Mouse (Mus musculus) gastrocnemius, postnatal 10 days (tissue): ENCODE results near the gene Olfr902. TPM values are rescaled to one million over a fixed set of nuclear protein-coding genes. Genes with fewer than 3 reads are reported as not detected.
"Not testable (repeated sequence)": the region's sequence is repeated elsewhere in the genome, so short reads cannot be mapped to it uniquely, and the experiment has no call there.

ENCODE experiments used
- DNase-seq: peaks from one replicate; pipeline ENCODE4 v3.0.0; 2021; ENCODE audit warnings: mixed read lengths
- long read RNA-seq, 2 experiments: library from polyadenylated mRNA; stranded (forward); transcript quantifications; one replicate each; pipeline ENCODE4 v2.0.0; 2021
- total RNA-seq, 2 experiments: library from RNA; stranded (reverse); gene quantifications; 2 replicates each; pipeline ENCODE4 v1.2.3; 2021

Gene Olfr902
- total RNA-seq: not detected
- long read RNA-seq, experiment 1: 0 reads
- long read RNA-seq, experiment 2: 0 reads

DNA sequence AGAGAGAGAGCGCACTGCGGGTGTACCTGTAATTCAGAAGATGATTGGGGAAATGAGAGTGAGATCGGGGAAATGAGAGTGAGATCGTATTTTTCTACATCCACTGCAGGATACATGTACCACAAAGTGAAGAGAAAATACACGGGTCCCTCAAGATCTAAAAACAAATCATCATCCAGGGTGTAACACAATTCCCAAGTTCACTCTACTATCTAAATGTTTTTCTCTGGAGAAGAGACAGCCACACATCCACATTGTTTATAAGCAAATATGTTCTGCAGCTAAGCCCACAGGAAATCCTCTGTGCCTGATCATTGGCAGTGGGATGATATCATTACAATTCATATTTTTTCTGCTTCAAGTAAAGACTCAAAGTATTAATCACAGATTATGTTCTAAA, at the start of gene Olfr902:
Gene Olfr902, plus strand, starts transcription at position 301 of the 400 bp plus-strand sequence.
- no peak for DNase-seq

DNA sequence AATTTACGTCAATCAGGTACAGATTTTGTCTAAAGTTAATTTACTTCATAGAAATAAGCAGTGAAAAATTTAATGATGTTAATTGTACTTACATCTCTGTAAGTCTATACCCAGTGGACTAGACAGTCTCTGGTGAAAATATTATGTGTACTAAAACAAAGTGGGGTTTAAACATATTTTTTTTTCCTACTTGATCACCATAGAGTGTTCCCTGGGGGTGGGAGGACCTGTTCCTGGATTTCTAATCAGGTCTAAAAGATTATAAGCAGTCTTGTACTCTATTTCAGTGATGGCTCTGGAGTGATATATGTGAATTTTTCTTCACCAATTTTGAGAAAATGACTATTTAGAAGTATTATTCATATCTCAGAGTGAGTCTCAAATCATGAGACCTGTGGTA, 46.1 kb upstream of the Olfr902 start, which contains the start of gene Olfr147:
Gene Olfr147, plus strand, starts transcription at position 301 of the 400 bp plus-strand sequence.
- DNase-seq: no peak

DNA sequence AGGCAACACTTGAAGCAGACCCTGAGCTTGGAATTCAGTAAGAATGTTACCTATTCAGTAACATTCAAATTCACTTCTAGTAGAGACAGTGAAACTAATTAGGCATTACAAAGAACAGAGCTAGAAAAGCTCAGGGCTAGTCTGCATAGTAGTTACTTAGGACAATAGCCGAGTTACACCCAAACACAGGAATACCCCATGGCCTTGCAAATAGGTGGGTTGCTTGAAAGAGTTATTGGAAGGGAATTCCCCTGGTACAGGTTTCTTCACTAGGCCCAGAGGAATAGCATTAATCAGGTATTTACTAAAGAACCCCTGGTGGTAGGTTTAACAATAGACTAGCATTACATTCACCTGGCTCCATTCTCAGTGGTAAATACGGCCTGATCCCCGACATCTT, 40.0 kb upstream of the Olfr902 start:
- not testable (repeated sequence) for DNase-seq

DNA sequence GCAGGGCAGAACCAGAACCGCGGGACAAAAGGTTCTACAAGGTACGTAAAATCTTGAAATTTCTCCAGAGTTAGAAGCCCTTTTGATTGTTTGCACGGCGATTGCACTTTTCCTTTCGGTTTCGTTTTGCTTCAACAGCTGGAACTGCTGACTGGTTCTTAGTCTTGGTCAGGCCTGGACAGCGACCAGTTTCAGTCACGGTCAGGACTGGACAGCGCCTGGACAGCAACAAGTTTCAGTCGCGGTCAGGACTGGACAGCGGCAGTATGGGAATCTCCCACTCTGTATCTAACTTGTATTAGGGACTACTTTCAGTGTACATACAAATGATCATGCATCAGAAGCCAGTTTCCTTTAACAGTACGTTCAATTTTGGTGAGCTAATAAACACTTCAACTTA, 34.0 kb upstream of the Olfr902 start:
- DNase-seq: not testable (repeated sequence)

DNA sequence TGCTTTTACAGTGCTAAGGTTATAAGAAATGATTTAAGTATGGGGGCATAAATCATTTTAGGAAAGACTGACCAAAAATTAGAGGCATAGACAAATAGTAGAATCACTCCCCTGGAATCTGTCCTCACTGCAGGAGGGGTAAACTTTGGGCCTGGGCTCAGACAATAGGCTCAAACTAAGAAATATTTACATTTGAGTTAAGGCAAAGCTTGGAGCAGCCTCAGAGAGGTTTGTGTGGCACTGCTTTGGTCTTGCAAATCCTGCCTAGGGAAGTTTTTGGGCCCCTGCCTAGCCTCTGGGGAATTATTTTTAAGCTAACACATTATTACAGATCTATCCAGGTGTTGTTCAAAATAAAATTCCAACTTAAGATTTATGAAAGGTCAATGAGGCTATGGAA, 23.7 kb upstream of the Olfr902 start:
- DNase-seq: no peak

DNA sequence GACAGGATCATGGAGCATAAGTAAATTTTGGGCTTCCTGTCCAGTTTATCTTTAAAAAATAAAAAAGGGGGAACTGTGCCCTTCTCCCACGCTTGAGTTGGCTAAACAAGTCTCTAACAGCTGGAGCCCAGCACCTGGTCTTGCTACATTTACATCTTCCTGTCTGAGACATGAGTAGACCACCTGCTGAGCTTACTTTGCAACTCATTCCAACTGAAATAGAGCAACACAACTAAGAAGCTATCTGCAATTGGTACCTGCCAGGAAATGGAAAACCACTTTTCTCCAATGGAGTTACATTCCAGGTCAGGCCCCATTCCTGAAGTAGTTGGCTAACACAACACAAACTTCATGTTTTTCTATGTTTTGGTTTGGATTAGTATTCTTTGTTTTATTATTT, 20.4 kb upstream of the Olfr902 start:
- no peak for DNase-seq

DNA sequence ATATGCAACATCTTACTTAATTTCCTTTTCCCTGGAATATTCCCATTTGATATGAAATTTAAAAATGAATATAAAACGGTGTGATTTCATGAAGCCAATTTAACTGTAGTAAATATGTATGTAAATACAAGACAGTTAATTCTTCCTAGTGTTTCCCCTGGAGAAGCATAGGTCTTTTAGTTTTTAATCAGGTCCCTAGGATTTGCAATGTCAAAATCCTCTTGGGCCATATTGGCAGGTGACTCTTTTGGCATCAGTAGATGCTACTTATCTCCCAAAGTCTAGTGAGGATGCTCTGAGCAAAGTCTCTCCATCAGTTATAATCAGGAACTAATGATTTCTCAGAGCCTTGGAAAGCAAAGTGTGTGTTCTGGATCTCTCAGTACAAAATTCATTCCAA, 18.3 kb upstream of the Olfr902 start, which contains the start of gene Olfr901:
Gene Olfr901, plus strand, starts transcription at position 301 of the 400 bp plus-strand sequence.
- DNase-seq: no peak

DNA sequence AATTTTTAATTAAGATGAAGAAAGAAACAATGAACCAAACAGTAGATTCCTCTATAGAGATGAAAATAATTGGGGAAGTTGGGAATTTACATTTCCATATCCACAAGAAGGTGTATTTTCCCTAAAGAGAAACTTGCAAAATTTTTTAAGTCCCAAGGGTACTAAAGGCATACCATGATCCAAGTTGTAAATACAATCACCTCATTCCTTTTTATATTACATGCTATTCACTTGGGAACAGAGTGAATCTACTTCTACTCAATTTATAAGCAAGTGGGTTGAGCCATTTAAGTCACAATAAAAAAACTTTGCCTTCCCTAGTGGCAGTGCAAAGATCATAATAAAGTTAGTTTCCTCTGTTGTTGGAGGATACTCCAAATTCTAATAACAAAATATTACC, 15.4 kb downstream of the Olfr902 start, which contains the start of gene Olfr904:
Gene Olfr904, plus strand, starts transcription at position 301 of the 400 bp plus-strand sequence.
- DNase-seq: no peak

DNA sequence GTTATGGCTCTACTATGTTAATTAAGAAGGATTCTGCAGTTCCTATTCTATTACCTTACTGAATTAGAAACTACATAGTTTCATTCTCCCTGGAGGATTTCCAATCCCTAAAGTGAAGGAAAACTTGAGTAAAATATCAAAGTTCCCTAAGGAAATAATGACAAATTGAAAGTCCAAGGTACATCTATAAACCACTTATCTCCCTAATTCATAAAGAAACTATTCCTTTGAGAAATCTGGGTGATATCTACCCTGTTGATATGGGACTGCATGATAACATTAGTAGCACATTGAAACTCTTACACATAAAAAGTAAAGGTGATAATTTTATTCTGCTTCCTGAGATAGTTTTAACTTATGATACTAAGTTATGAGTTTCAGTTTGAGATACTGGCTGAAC, 23.4 kb downstream of the Olfr902 start, which contains the start of gene Olfr905:
Gene Olfr905, plus strand, starts transcription at position 301 of the 400 bp plus-strand sequence.
- no peak for DNase-seq

DNA sequence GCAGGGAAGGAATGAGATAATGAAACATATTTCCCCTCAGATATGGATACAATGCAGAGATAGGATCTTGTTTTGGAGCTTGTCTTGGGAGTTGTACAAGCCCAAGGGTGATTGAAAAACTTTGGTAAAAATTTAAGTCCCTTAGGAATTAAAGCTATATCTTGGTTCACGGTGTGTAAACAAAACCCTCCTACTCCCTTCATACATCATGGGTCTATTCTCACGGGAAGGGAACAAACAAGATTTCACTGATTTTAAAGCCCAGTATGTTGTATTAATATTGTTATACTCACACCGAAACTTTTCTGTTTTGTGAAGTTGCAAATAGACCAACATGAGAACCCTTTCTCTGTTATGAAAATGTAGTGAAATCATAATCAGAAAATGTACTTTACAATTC, 39.3 kb downstream of the Olfr902 start, which contains the start of gene Olfr906:
Gene Olfr906, plus strand, starts transcription at position 301 of the 400 bp plus-strand sequence.
- DNase-seq: no peak

DNA sequence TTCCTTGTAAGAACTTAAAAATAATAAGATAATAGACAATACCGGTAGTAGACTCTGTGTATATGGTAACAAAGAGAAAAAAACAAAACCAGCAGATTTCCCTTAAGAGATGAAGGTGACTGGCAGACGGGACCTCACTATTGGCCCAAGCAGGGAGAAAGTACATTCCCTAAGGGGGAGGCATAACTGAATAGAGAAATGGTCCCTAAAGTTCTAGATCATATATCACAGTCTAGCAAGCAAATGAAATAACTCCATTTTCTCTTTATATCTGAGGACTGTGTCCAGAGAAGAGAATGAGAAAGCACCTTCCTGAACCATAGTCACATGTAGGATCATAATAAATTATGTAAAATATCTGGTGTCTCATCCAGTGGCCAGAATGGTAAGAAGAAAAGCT, 48.0 kb downstream of the Olfr902 start, which contains the start of gene Olfr907:
Gene Olfr907, plus strand, starts transcription at position 301 of the 400 bp plus-strand sequence.
- DNase-seq: no peak

Other genes starting within 250 kb of the Olfr902 start
- gene Olfr893, start 239.3 kb upstream of the Olfr902 start, total RNA-seq: not detected
- gene Olfr894, start 229.6 kb upstream of the Olfr902 start, total RNA-seq: not detected
- gene Olfr143, start 194.9 kb upstream of the Olfr902 start, total RNA-seq: not detected
- not detected for gene Olfr895, start 179.8 kb upstream of the Olfr902 start, total RNA-seq
- gene Olfr896-ps1, start 156.5 kb upstream of the Olfr902 start, total RNA-seq: not detected
- not detected for gene Olfr25, start 118.6 kb upstream of the Olfr902 start, total RNA-seq
- not detected for gene Olfr898, start 99.2 kb upstream of the Olfr902 start, total RNA-seq
- gene Olfr250, start 80.8 kb upstream of the Olfr902 start, total RNA-seq: not detected
- not detected for gene Olfr251, start 70.6 kb upstream of the Olfr902 start, total RNA-seq
- not detected for gene Olfr147, start 46.0 kb upstream of the Olfr902 start, total RNA-seq
- not detected for gene Olfr901, start 18.2 kb upstream of the Olfr902 start, total RNA-seq
- not detected for gene Olfr904, start 15.5 kb downstream of the Olfr902 start, total RNA-seq
- gene Olfr905, start 23.5 kb downstream of the Olfr902 start, total RNA-seq: not detected
- gene Olfr906, start 39.4 kb downstream of the Olfr902 start, total RNA-seq: not detected
- not detected for gene Olfr907, start 48.1 kb downstream of the Olfr902 start, total RNA-seq
- gene Olfr911-ps1, start 73.9 kb downstream of the Olfr902 start, total RNA-seq: not detected
- not detected for gene Olfr910, start 90.2 kb downstream of the Olfr902 start, total RNA-seq
- gene Olfr912, start 132.5 kb downstream of the Olfr902 start, total RNA-seq: not detected
- not detected for gene Olfr913, start 145.1 kb downstream of the Olfr902 start, total RNA-seq
- not detected for gene Olfr914, start 157.4 kb downstream of the Olfr902 start, total RNA-seq
- not detected for gene Olfr916, start 212.2 kb downstream of the Olfr902 start, total RNA-seq
- not detected for gene Olfr917, start 218.2 kb downstream of the Olfr902 start, total RNA-seq
- gene Olfr918, start 226.9 kb downstream of the Olfr902 start, total RNA-seq: not detected